Mouse (Mus musculus): ENCODE results near the gene 2210010C04Rik. TPM values are rescaled to one million over a fixed set of nuclear protein-coding genes. Genes with fewer than 3 reads are reported as not detected.

2210010C04Rik gene
- polyA plus RNA-seq (2016; fragmentation: Nextera tagmentation; extraction: Ambion mirVana): not detected in 2 replicates

GRCm38 (mm10) chr6:41035409-41035808 is at the start of gene 2210010C04Rik:
TSS of gene 2210010C04Rik (minus strand) at chr6:41035509.
- Histone ChIP-seq H3K4me3 (replicated peaks) (no peak within 1 kb of the TSS), H3K4me2 (no peak within 1 kb of the TSS), H3K36me3 (replicated peaks) (no peaks in the 10 kb centered on the region), H3K4me1 (no peaks in the 10 kb centered on the region), H3K27me3 (no peaks in the 10 kb centered on the region), H3K9me3 (no peaks in the 10 kb centered on the region), H3K9ac (no peak within 1 kb of the TSS), H3K27ac (no peak within 1 kb of the TSS)
- no peak for ATAC-seq (ENCODE audit: low FRiP score)

GRCm38 (mm10) chr6:41080121-41080520 is 44.8 kb upstream of the 2210010C04Rik start:
- Histone ChIP-seq H3K4me3 (replicated peaks) (no peak overlapping the region), H3K4me1 (peaks cover 6% of the 10 kb centered on the region; the same call in 1 of the 2 replicates), H3K27me3 (no peaks in the 10 kb centered on the region), H3K9ac (no peak overlapping the region), H3K36me3 (replicated peaks) (no peaks in the 10 kb centered on the region), H3K4me2 (no peak overlapping the region), H3K27ac (no peak overlapping the region), H3K9me3 (no peaks in the 10 kb centered on the region)
- ATAC-seq (ENCODE audit: low FRiP score): no peak

- Histone ChIP-seq H3K36me3 (replicated peaks) (no peaks in the 10 kb centered on the region), H3K27me3 (no peaks in the 10 kb centered on the region), H3K4me3 (replicated peaks) (no peak overlapping the region), H3K4me1 (peaks cover 6% of the 10 kb centered on the region; the same call in 1 of the 2 replicates), H3K9me3 (no peaks in the 10 kb centered on the region), H3K4me2 (no peak overlapping the region), H3K27ac (no peak overlapping the region), H3K9ac (no peak overlapping the region)
- ATAC-seq (ENCODE audit: low FRiP score): no peak
- WGBS: 54% methylated on average over 3 of the region's 3 CpGs
These were observed 43.4 kb upstream of the 2210010C04Rik start for GRCm38 (mm10) chr6:41078539-41079303.

GRCm38 (mm10) chr6:41075753-41076152 is 40.4 kb upstream of the 2210010C04Rik start:
- no peak for ATAC-seq (ENCODE audit: low FRiP score)
- Histone ChIP-seq H3K27ac (no peak overlapping the region), H3K36me3 (replicated peaks) (no peaks in the 10 kb centered on the region), H3K9ac (no peak overlapping the region), H3K4me2 (no peak overlapping the region), H3K4me3 (replicated peaks) (no peak overlapping the region), H3K4me1 (peaks cover 6% of the 10 kb centered on the region; the same call in 1 of the 2 replicates), H3K9me3 (no peaks in the 10 kb centered on the region), H3K27me3 (no peaks in the 10 kb centered on the region)
- 72% methylated on average over 2 of the region's 2 CpGs for WGBS

GRCm38 (mm10) chr6:41063332-41063731 is 28.0 kb upstream of the 2210010C04Rik start:
- no peaks in the 10 kb centered on the region for H3K9me3 ChIP-seq
- no peak overlapping the region for H3K9ac ChIP-seq
- no peaks in the 10 kb centered on the region for H3K27me3 ChIP-seq
- WGBS: 95% methylated on average over 6 of the region's 6 CpGs
- H3K4me1 ChIP-seq: no peaks in the 10 kb centered on the region
- H3K27ac ChIP-seq: no peak overlapping the region
- no peak overlapping the region for H3K4me3 ChIP-seq (replicated peaks)
- no peak overlapping the region for H3K4me2 ChIP-seq
- ATAC-seq (ENCODE audit: low FRiP score): no peak
- H3K36me3 ChIP-seq (replicated peaks): no peaks in the 10 kb centered on the region

- Histone ChIP-seq H3K4me2 (no peak overlapping the region), H3K36me3 (replicated peaks) (no peaks in the 10 kb centered on the region), H3K27me3 (no peaks in the 10 kb centered on the region), H3K4me3 (replicated peaks) (no peak overlapping the region), H3K27ac (no peak overlapping the region), H3K4me1 (no peaks in the 10 kb centered on the region), H3K9me3 (no peaks in the 10 kb centered on the region), H3K9ac (no peak overlapping the region)
- WGBS: 79% methylated on average over 3 of the region's 3 CpGs
- ATAC-seq (ENCODE audit: low FRiP score): no peak
These were observed 27.4 kb upstream of the 2210010C04Rik start for GRCm38 (mm10) chr6:41062746-41063145.

- H3K9ac ChIP-seq: no peak overlapping the region
- no peaks in the 10 kb centered on the region for H3K9me3 ChIP-seq
- H3K27me3 ChIP-seq: no peaks in the 10 kb centered on the region
- WGBS: 84% methylated on average over 2 of the region's 2 CpGs
- no peak overlapping the region for H3K27ac ChIP-seq
- H3K4me3 ChIP-seq (replicated peaks): no peak overlapping the region
- no peak overlapping the region for H3K4me2 ChIP-seq
- ATAC-seq (ENCODE audit: low FRiP score): no peak
- no peaks in the 10 kb centered on the region for H3K4me1 ChIP-seq
- H3K36me3 ChIP-seq (replicated peaks): no peaks in the 10 kb centered on the region
These were observed 26.8 kb upstream of the 2210010C04Rik start for GRCm38 (mm10) chr6:41062081-41062480.

GRCm38 (mm10) chr6:41061085-41061484 is 25.8 kb upstream of the 2210010C04Rik start:
- no peak overlapping the region for H3K4me2 ChIP-seq

GRCm38 (mm10) chr6:41057653-41058052 is 22.3 kb upstream of the 2210010C04Rik start:
- no peaks in the 10 kb centered on the region for H3K27me3 ChIP-seq
- no peak overlapping the region for H3K4me3 ChIP-seq (replicated peaks)
- no peaks in the 10 kb centered on the region for H3K9me3 ChIP-seq
- H3K36me3 ChIP-seq (replicated peaks): no peaks in the 10 kb centered on the region
- no peak overlapping the region for H3K4me2 ChIP-seq
- no peak overlapping the region for H3K27ac ChIP-seq
- no peak for ATAC-seq (ENCODE audit: low FRiP score)
- H3K9ac ChIP-seq: no peak overlapping the region
- no peaks in the 10 kb centered on the region for H3K4me1 ChIP-seq
- WGBS: 86% methylated on average over 5 of the region's 5 CpGs

More at GRCm38 (mm10) chr6:41061085-41061484, 25.8 kb upstream of the 2210010C04Rik start:
- no peaks in the 10 kb centered on the region for H3K4me1 ChIP-seq
- no peaks in the 10 kb centered on the region for H3K9me3 ChIP-seq
- H3K9ac ChIP-seq: no peak overlapping the region
- ATAC-seq (ENCODE audit: low FRiP score): no peak
- no peaks in the 10 kb centered on the region for H3K36me3 ChIP-seq (replicated peaks)
- no peak overlapping the region for H3K27ac ChIP-seq
- H3K27me3 ChIP-seq: no peaks in the 10 kb centered on the region
- WGBS: 65% methylated on average over 5 of the region's 5 CpGs
- no peak overlapping the region for H3K4me3 ChIP-seq (replicated peaks)

- no peaks in the 10 kb centered on the region for H3K9me3 ChIP-seq
- H3K4me1 ChIP-seq: no peaks in the 10 kb centered on the region
- no peak for ATAC-seq (ENCODE audit: low FRiP score)
- H3K9ac ChIP-seq: no peak overlapping the region
- H3K4me3 ChIP-seq (replicated peaks): no peak overlapping the region
- 35% methylated on average over 2 of the region's 2 CpGs for WGBS
- no peak overlapping the region for H3K4me2 ChIP-seq
- no peak overlapping the region for H3K27ac ChIP-seq
- H3K36me3 ChIP-seq (replicated peaks): no peaks in the 10 kb centered on the region
- no peaks in the 10 kb centered on the region for H3K27me3 ChIP-seq
These were observed 20.3 kb upstream of the 2210010C04Rik start for GRCm38 (mm10) chr6:41055581-41055980.

- H3K36me3 ChIP-seq (replicated peaks): no peaks in the 10 kb centered on the region
- 78% methylated on average over 2 of the region's 2 CpGs for WGBS
- H3K27ac ChIP-seq: no peak overlapping the region
- no peaks in the 10 kb centered on the region for H3K9me3 ChIP-seq
- no peak overlapping the region for H3K9ac ChIP-seq
- no peaks in the 10 kb centered on the region for H3K27me3 ChIP-seq
- no peak overlapping the region for H3K4me3 ChIP-seq (replicated peaks)
- ATAC-seq (ENCODE audit: low FRiP score): no peak
- no peaks in the 10 kb centered on the region for H3K4me1 ChIP-seq
- H3K4me2 ChIP-seq: no peak overlapping the region
These were observed 19.1 kb upstream of the 2210010C04Rik start for GRCm38 (mm10) chr6:41054379-41054778.

- H3K36me3 ChIP-seq (replicated peaks): no peaks in the 10 kb centered on the region
- no peak overlapping the region for H3K9ac ChIP-seq
- H3K27me3 ChIP-seq: no peaks in the 10 kb centered on the region
- H3K9me3 ChIP-seq: no peaks in the 10 kb centered on the region
- no peak overlapping the region for H3K4me3 ChIP-seq (replicated peaks)
- no peaks in the 10 kb centered on the region for H3K4me1 ChIP-seq
- WGBS: 89% methylated on average over 4 of the region's 4 CpGs
- no peak for ATAC-seq (ENCODE audit: low FRiP score)
- no peak overlapping the region for H3K27ac ChIP-seq
- H3K4me2 ChIP-seq: no peak overlapping the region
These were observed 16.5 kb upstream of the 2210010C04Rik start for GRCm38 (mm10) chr6:41051824-41052223.

GRCm38 (mm10) chr6:41048602-41049001 is 13.3 kb upstream of the 2210010C04Rik start:
- H3K4me1 ChIP-seq: no peaks in the 10 kb centered on the region
- no peak overlapping the region for H3K4me3 ChIP-seq (replicated peaks)
- H3K4me2 ChIP-seq: no peak overlapping the region
- no peak overlapping the region for H3K27ac ChIP-seq
- no peaks in the 10 kb centered on the region for H3K36me3 ChIP-seq (replicated peaks)
- no peaks in the 10 kb centered on the region for H3K27me3 ChIP-seq
- no peak overlapping the region for H3K9ac ChIP-seq
- no peaks in the 10 kb centered on the region for H3K9me3 ChIP-seq
- ATAC-seq (ENCODE audit: low FRiP score): no peak
- 72% methylated on average over 1 of the region's 1 CpGs for WGBS
